Mouse (Mus musculus) embryonic facial prominence, embryonic 14.5 days (tissue): ENCODE results near the gene Jazf1. TPM values are rescaled to one million over a fixed set of nuclear protein-coding genes. Genes with fewer than 3 reads are reported as not detected.

Source experiments
- ATAC-seq: fragments of 200-750 bp; cut with Nextera tagmentation; 2 replicates; pipeline ENCODE4 v1.8.0; 2017; ENCODE audit warnings: low read depth, moderate number of reproducible peaks, moderate TSS enrichment
- DNase-seq: peaks from one replicate; pipeline ENCODE4 v3.0.0-alpha.2; 2015; ENCODE audit warnings: low spot score
- H3K27ac ChIP-seq: fragments of 300-500 bp; sonication (generic); replicated peaks from 2 replicates; pipeline ENCODE4 v1.5.1; 2014; ENCODE audit warnings: low read depth, mild to moderate bottlenecking, low read length, moderate library complexity
- H3K27me3 ChIP-seq: fragments of 300-500 bp; sonication (generic); replicated peaks from 2 replicates; pipeline ENCODE4 v1.6.1; 2014; ENCODE audit warnings: low read length; ENCODE audit not compliant: control insufficient read depth, insufficient read depth
- H3K36me3 ChIP-seq: fragments of 300-500 bp; sonication (generic); 2 replicates; pipeline ENCODE4 v1.6.1; 2014; ENCODE audit warnings: low read length, mixed read lengths; ENCODE audit not compliant: control insufficient read depth, insufficient read depth
- H3K4me1 ChIP-seq: fragments of 300-500 bp; sonication (generic); 2 replicates; pipeline ENCODE4 v1.6.1; 2014; ENCODE audit warnings: antibody characterized with exemption, low read length; ENCODE audit not compliant: control insufficient read depth, insufficient read depth
- H3K4me2 ChIP-seq: fragments of 300-500 bp; sonication (generic); 2 replicates; pipeline ENCODE4 v1.6.1; 2014; ENCODE audit warnings: low read depth, mild to moderate bottlenecking, low read length, moderate library complexity, mixed read lengths
- H3K4me3 ChIP-seq: fragments of 300-500 bp; sonication (generic); 2 replicates; pipeline ENCODE4 v1.5.1; 2014; ENCODE audit warnings: low read depth, mild to moderate bottlenecking, low read length
- H3K9ac ChIP-seq: fragments of 300-500 bp; sonication (generic); 2 replicates; pipeline ENCODE4 v1.6.1; 2014; ENCODE audit warnings: low read depth, mild to moderate bottlenecking, low read length, moderate library complexity, mixed read lengths
- H3K9me3 ChIP-seq: fragments of 300-500 bp; sonication (generic); 2 replicates; pipeline ENCODE4 v1.6.1; 2016; ENCODE audit warnings: low read length; ENCODE audit not compliant: control insufficient read depth
- WGBS: fragments of 180-500 bp; shearing (Covaris S2); extraction: QIAGEN DNeasy Blood & Tissue Kit; methylation state at CpG from one replicate; pipeline ENCODE4 v1.1.7; 2014; 5-methylcytosine and 5-hydroxymethylcytosine counted together
- polyA plus RNA-seq: library from polyadenylated mRNA; unstranded; fragments of >200 nt; fragmentation: Nextera tagmentation; extraction: Ambion mirVana; gene quantifications from 2 replicates; pipeline ENCODE4 v1.2.1, GENCODE M21; 2014

The Jazf1 gene
- polyA plus RNA-seq, 1 experiment from 2014 or later = 17.2 TPM

- Histone ChIP-seq H3K27ac (peak overlapping the region; percentile 86), H3K4me3 (no peak overlapping the region), H3K4me1 (peaks cover 45% of the 10 kb centered on the region), H3K4me2 (0 out of 2 replicates have a peak overlapping the region, but pooled peaks have one; percentile 10), H3K36me3 (no peaks in the 10 kb centered on the region), H3K27me3 (no peaks in the 10 kb centered on the region), H3K9me3 (0 out of 2 replicates have a peak, but pooled peaks cover 6% of the 10 kb centered on the region), H3K9ac (no peak overlapping the region)
- no peak for DNase-seq
- 57% methylated on average over 9 of the region's 9 CpGs for WGBS
- peak; percentile 27; the same call in 1 of the 2 replicates for ATAC-seq
Measured at GRCm38 (mm10) chr6:52796035-52796598, 272.3 kb downstream of the Jazf1 start.

- WGBS = 34% methylated on average over 16 of the region's 16 CpGs
- peak; percentile 72 for DNase-seq
Measured at GRCm38 (mm10) chr6:52795029-52795841, 273.2 kb downstream of the Jazf1 start.

DNA sequence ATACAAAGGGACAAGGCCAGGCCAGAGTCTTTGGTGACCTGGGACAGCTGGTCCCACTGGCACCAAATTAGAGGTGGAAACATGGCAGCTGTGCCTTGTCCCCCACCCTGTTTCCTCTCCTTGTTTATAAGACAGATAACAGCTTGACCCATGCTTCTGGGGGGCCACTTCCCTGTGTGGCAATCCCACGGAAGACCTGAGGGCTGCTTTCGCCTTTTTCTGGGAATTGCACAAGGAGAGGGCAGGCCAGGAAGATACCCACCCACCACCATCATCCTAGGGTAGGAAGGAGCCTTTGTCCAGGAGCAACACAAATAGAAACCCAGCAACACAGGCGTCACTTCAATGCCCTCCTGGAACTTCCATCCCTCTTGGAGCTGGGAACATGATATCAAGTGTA lies 276.0 kb downstream of the Jazf1 start:
- no peak overlapping the region for H3K9ac ChIP-seq
- no peak overlapping the region for H3K4me3 ChIP-seq
- H3K4me1 ChIP-seq = peaks cover 37% of the 10 kb centered on the region
- 84% methylated on average over 3 of the region's 3 CpGs for WGBS
- H3K4me2 ChIP-seq = no peak overlapping the region
- no peak overlapping the region for H3K27ac ChIP-seq
- H3K36me3 ChIP-seq = no peaks in the 10 kb centered on the region
- DNase-seq (no peak), ATAC-seq (no peak)
- no peaks in the 10 kb centered on the region for H3K27me3 ChIP-seq
- no peaks in the 10 kb centered on the region for H3K9me3 ChIP-seq

More at GRCm38 (mm10) chr6:52795029-52795841, 273.2 kb downstream of the Jazf1 start:
- no peaks in the 10 kb centered on the region for H3K27me3 ChIP-seq
- no peak overlapping the region for H3K4me3 ChIP-seq
- 0 out of 2 replicates have a peak, but pooled peaks have one; percentile 31 for ATAC-seq
- 0 out of 2 replicates have a peak, but pooled peaks cover 6% of the 10 kb centered on the region for H3K9me3 ChIP-seq
- H3K36me3 ChIP-seq = no peaks in the 10 kb centered on the region
- H3K4me1 ChIP-seq = peaks cover 43% of the 10 kb centered on the region
- H3K4me2 ChIP-seq = peak overlapping the region; percentile 10; the same call in 1 of the 2 replicates
- 0 out of 2 replicates have a peak overlapping the region, but pooled peaks have one; percentile 14 for H3K9ac ChIP-seq
- H3K27ac ChIP-seq = peak overlapping the region; percentile 86

- no peaks in the 10 kb centered on the region for H3K9me3 ChIP-seq
- ATAC-seq (no peak), DNase-seq (no peak)
- H3K4me1 ChIP-seq = peaks cover 21% of the 10 kb centered on the region
- no peak overlapping the region for H3K27ac ChIP-seq
- no peaks in the 10 kb centered on the region for H3K27me3 ChIP-seq
- H3K36me3 ChIP-seq = no peaks in the 10 kb centered on the region
- no peak overlapping the region for H3K4me2 ChIP-seq
- 82% methylated on average over 4 of the region's 4 CpGs for WGBS
- no peak overlapping the region for H3K9ac ChIP-seq
- H3K4me3 ChIP-seq = no peak overlapping the region
Measured at GRCm38 (mm10) chr6:52790781-52791180, 277.6 kb downstream of the Jazf1 start.

GRCm38 (mm10) chr6:52790316-52790715 lies 278.1 kb downstream of the Jazf1 start:
- Histone ChIP-seq H3K4me1 (peaks cover 16% of the 10 kb centered on the region), H3K27me3 (no peaks in the 10 kb centered on the region), H3K9ac (no peak overlapping the region), H3K4me3 (no peak overlapping the region), H3K27ac (no peak overlapping the region), H3K9me3 (no peaks in the 10 kb centered on the region), H3K4me2 (no peak overlapping the region), H3K36me3 (no peaks in the 10 kb centered on the region)
- WGBS = 77% methylated on average over 10 of the region's 10 CpGs
- ATAC-seq (no peak), DNase-seq (no peak)

DNA sequence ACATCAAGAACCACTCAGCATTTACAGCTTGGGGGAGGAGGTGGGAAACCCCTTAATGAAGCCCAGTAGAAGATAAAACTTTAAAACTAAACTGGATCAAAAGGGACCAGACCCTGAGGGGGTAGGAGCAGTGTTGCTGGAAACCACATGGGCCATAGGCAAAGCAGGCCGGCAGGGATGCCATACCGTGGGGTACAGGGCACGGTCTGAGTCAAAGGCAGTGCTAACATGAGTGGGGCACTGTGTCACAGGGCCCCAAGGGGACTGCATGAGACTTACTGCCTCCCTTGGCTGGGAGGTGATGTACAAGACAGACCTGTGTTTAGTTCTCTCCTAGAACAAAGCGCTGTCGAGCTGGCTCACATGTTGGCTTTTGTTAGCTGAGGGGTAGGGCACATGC lies 288.9 kb downstream of the Jazf1 start:
- Histone ChIP-seq H3K9me3 (0 out of 2 replicates have a peak, but pooled peaks cover 3% of the 10 kb centered on the region), H3K4me1 (no peaks in the 10 kb centered on the region), H3K9ac (no peak overlapping the region), H3K36me3 (no peaks in the 10 kb centered on the region), H3K4me3 (no peak overlapping the region), H3K27me3 (no peaks in the 10 kb centered on the region), H3K4me2 (no peak overlapping the region), H3K27ac (no peak overlapping the region)
- DNase-seq (no peak), ATAC-seq (no peak)
- 60% methylated on average over 5 of the region's 5 CpGs for WGBS

DNA sequence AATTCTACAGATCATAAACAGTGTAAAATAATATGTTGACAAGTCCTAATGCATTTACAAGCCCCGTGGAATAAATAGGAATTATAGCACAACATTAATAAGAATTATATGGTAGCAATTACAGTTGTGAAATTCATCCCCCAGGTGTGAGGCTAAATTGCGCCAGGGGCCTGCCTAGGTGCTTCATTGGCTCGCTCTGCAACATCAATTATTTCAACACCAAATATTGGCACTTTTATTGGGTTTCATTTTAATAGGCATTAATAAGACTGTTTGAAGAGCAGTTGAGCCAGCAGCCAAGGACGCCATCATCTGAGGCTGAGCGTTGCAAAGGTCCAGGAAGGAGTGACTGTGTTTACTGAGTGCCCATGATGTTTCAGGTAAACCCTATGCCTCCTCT lies 289.9 kb downstream of the Jazf1 start:
- Histone ChIP-seq H3K4me1 (no peaks in the 10 kb centered on the region), H3K4me2 (no peak overlapping the region), H3K9ac (no peak overlapping the region), H3K36me3 (no peaks in the 10 kb centered on the region), H3K4me3 (no peak overlapping the region), H3K9me3 (no peaks in the 10 kb centered on the region), H3K27me3 (no peaks in the 10 kb centered on the region), H3K27ac (no peak overlapping the region)
- 86% methylated on average over 5 of the region's 5 CpGs for WGBS
- DNase-seq = no peak
- ATAC-seq = no peak

DNA sequence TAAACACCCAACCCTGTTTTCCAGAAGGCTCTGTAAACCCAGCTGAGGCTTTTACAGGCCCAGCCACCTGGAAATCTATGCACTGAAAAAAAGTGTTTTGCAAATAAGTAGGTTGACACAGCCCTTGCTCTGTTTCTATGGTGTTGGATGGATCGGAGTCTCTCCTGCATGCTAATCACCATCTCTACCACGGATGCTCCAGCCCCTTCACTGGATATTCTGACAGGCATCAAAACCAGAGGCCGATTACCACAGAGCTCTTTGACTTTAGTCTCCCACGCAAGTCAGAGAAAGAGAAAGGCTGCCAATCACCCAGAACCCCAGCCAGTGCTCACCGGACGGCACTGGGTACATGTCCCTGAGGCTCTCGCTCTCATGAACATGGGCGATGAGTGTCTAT lies 291.4 kb downstream of the Jazf1 start:
- H3K36me3 ChIP-seq = no peaks in the 10 kb centered on the region
- DNase-seq (no peak), ATAC-seq (no peak)
- no peak overlapping the region for H3K27ac ChIP-seq
- no peaks in the 10 kb centered on the region for H3K9me3 ChIP-seq
- WGBS = 87% methylated on average over 8 of the region's 8 CpGs
- H3K4me1 ChIP-seq = no peaks in the 10 kb centered on the region
- no peak overlapping the region for H3K4me3 ChIP-seq
- no peak overlapping the region for H3K4me2 ChIP-seq
- no peak overlapping the region for H3K9ac ChIP-seq
- H3K27me3 ChIP-seq = no peaks in the 10 kb centered on the region
